Mouse (Mus musculus) cerebellum, postnatal 36 days (tissue): ENCODE data around the gene Ryr1.

ENCODE experiments used
- DNase-seq, 2 experiments: peaks; one replicate each; pipeline ENCODE4 v3.0.0; 2021 to 2022; ENCODE audit warnings: mixed read lengths in 2 of 2

Ryr1 gene

GRCm38 (mm10) chr7:28958770-28959169 lies 166.2 kb downstream of the Ryr1 start:
- DNase-seq, result no peak

DNA sequence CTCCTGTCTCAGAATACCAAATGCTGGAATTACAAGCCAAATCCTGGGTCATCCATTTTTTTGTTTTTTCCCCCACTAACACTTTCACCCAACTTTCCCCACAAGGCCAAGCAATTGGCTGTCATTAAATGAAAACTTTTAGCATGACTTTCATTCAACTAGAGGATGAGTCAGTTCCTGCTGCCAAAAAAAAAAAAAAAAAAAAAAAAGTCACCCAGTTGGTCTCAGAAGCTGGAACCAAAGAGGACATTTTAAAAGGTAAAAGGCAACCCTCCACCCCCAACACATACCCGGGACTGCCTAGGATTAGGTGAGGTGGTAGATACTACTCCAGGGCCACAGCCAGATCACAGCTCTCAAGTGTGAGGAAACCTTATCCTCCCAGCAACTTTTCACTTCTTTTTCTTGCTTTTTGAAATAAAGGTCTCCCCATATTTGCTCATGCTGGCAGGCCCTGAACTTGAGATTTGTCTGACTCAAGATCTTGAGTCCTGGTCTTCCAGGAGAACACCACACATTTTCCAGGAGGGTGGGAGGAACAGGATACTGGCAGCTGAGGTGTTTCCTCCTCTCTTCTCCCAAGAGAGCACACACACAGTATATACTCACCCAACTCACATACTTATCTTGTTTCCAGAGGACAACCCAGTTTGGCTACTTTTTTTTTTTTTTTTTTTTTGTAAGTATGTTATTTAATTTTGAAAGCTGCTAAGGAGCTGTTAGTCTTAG lies 166.8 kb downstream of the Ryr1 start:
- DNase-seq, result no peak

DNA sequence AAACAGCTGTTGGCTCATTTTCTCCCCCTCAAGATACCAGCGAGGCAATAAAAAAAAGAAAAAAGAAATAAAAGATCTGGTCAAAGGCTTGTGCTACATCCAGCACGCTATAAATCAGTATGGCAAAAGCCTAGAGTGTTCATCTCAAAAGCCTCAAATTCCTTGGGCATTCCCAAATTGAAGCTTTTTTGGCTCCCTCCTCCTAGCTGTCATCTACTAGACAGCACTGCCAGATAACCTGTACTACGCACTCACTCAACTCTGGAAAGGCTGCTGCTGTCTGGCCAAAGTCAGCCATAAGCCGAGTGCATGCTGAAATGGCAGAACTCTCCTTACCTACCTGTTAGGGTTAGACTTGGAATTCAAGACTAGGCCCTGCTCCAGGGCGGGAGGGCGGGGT lies 167.7 kb downstream of the Ryr1 start:
- no peak for DNase-seq

- no peak for DNase-seq
Observed at GRCm38 (mm10) chr7:28956270-28956669, 168.7 kb downstream of the Ryr1 start.

DNA sequence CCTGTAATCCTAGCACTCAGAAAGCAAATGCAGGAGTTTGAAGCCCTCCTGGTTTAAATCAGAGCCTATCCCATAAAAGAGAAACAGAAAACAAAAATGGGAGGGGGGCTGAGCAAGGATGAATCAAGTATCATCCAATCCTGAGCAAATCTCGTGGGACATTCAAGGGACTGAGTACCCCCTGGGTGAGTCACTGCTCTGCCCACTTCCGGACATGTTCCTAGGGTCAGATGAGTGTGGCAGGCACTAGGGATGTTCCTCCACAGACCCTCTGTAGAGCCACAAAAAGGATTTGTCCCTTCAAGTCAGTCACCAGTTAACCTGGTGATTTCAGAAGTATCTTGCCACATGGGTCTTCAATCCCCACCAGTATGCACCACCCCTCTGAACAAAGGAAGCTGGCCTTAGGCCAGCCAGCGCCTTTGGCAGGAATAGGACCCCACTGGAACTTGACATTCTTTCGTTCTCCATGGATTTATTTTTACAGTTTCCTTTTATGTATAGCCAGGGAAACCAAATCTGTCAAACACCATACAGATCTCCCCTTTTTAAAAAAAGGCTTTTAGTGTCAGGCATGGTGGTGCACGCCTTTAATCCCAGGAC lies 169.6 kb downstream of the Ryr1 start:
- DNase-seq, result no peak

GRCm38 (mm10) chr7:28954773-28955172 lies 170.2 kb downstream of the Ryr1 start:
- no peak for DNase-seq

GRCm38 (mm10) chr7:28953476-28954376 lies 171.3 kb downstream of the Ryr1 start:
- no peak for DNase-seq
